Mouse (Mus musculus): ENCODE measurements at regions not wholly inside any gene's neighbourhood (a gene's known extent, or its start where the extent isn't known, plus 50 kb on each side); places are given as distances from the start of the nearest gene placed in this dataset.

- no peak for DNase-seq (ENCODE audit: low read depth, low spot score)
- Histone ChIP-seq H3K9me3 (ENCODE audit: control insufficient read depth, insufficient read depth, low read depth, low read length) (no peaks in the 10 kb centered on the region), H3K4me3 (ENCODE audit: insufficient read depth in 1 of 2, low read depth in 1 of 2, low read length in 2 of 2, poor library complexity in 1 of 2, severe bottlenecking in 1 of 2) (no peak overlapping the region), H3K27ac (ENCODE audit: insufficient read depth, low read depth, low read length, poor library complexity, severe bottlenecking) (no peak overlapping the region), H3K4me1 (ENCODE audit: control insufficient read depth in 2 of 2, insufficient read depth in 2 of 2, low read length in 2 of 2, poor library complexity in 1 of 2) (no peaks in the 10 kb centered on the region), H3K36me3 (ENCODE audit: control insufficient read depth, insufficient read depth, low read length, poor library complexity, severe bottlenecking) (no peaks in the 10 kb centered on the region), H3K9ac (ENCODE audit: insufficient read depth, low read depth, low read length, poor library complexity, severe bottlenecking) (no peak overlapping the region)
- in situ Hi-C loops (cut with MboI; ENCODE audit: low sequenced_read_pairs in 2 of 2, unreplicated experiment in 2 of 2), result no loop called here
- TF ChIP-seq CHD2 (IDR thresholded peaks at IDR 0.05; ENCODE audit: low read depth, low read length), result no peak
- no peak for TF ChIP-seq HCFC1 (IDR thresholded peaks at IDR 0.05; ENCODE audit: borderline replicate concordance, insufficient read depth, low read length)
- no peak for TF ChIP-seq ZC3H11A (IDR thresholded peaks at IDR 0.05; ENCODE audit: borderline replicate concordance, low read depth, low read length)
- no peak for TF ChIP-seq ZNF384 (IDR thresholded peaks at IDR 0.05; ENCODE audit: low read depth, low read length)
- no peak for TF ChIP-seq MAFK (IDR thresholded peaks at IDR 0.05; ENCODE audit: insufficient read depth, low read depth, low read length)
These were observed 156.7 kb downstream of the Inhbb start for GRCm38 (mm10) chr1:119265192-119265891.

- in situ Hi-C loops (cut with MboI; ENCODE audit: low sequenced_read_pairs in 2 of 2, unreplicated experiment in 2 of 2), result no loop called here
- H3K9me3 ChIP-seq (ENCODE audit: control insufficient read depth, insufficient read depth, low read depth, low read length), result no peaks in the 10 kb centered on the region
- no peak overlapping the region for H3K4me3 ChIP-seq (ENCODE audit: insufficient read depth in 1 of 2, low read depth in 1 of 2, low read length in 2 of 2, poor library complexity in 1 of 2, severe bottlenecking in 1 of 2)
- peaks cover 0 to 3% of the 10 kb centered on the region in 2 experiments; a peak in 1 of 4 replicates for H3K4me1 ChIP-seq (ENCODE audit: control insufficient read depth in 2 of 2, insufficient read depth in 2 of 2, low read length in 2 of 2, poor library complexity in 1 of 2)
- H3K36me3 ChIP-seq (ENCODE audit: control insufficient read depth, insufficient read depth, low read length, poor library complexity, severe bottlenecking), result no peaks in the 10 kb centered on the region
- no peak overlapping the region for H3K9ac ChIP-seq (ENCODE audit: insufficient read depth, low read depth, low read length, poor library complexity, severe bottlenecking)
- no peak for TF ChIP-seq HCFC1 (IDR thresholded peaks at IDR 0.05; ENCODE audit: borderline replicate concordance, insufficient read depth, low read length)
- H3K27ac ChIP-seq (ENCODE audit: insufficient read depth, low read depth, low read length, poor library complexity, severe bottlenecking), result no peak overlapping the region
- DNase-seq (ENCODE audit: low read depth, low spot score), result no peak
These were observed 162.6 kb downstream of the Inhbb start for GRCm38 (mm10) chr1:119259455-119259854.

GRCm38 (mm10) chr1:119256769-119257168, 165.3 kb downstream of the Inhbb start:
- H3K4me1 ChIP-seq (ENCODE audit: control insufficient read depth in 2 of 2, insufficient read depth in 2 of 2, low read length in 2 of 2, poor library complexity in 1 of 2), result peaks cover 0 to 3% of the 10 kb centered on the region in 2 experiments; a peak in 1 of 4 replicates
- no peaks in the 10 kb centered on the region for H3K36me3 ChIP-seq (ENCODE audit: control insufficient read depth, insufficient read depth, low read length, poor library complexity, severe bottlenecking)
- TF ChIP-seq MAFK (IDR thresholded peaks at IDR 0.05; ENCODE audit: insufficient read depth, low read depth, low read length) (no peak), CHD2 (IDR thresholded peaks at IDR 0.05; ENCODE audit: low read depth, low read length) (no peak), HCFC1 (IDR thresholded peaks at IDR 0.05; ENCODE audit: borderline replicate concordance, insufficient read depth, low read length) (no peak), ZNF384 (IDR thresholded peaks at IDR 0.05; ENCODE audit: low read depth, low read length) (no peak), ZC3H11A (IDR thresholded peaks at IDR 0.05; ENCODE audit: borderline replicate concordance, low read depth, low read length) (no peak)
- no peak overlapping the region for H3K4me3 ChIP-seq (ENCODE audit: insufficient read depth in 1 of 2, low read depth in 1 of 2, low read length in 2 of 2, poor library complexity in 1 of 2, severe bottlenecking in 1 of 2)
- no peak overlapping the region for H3K27ac ChIP-seq (ENCODE audit: insufficient read depth, low read depth, low read length, poor library complexity, severe bottlenecking)
- no peaks in the 10 kb centered on the region for H3K9me3 ChIP-seq (ENCODE audit: control insufficient read depth, insufficient read depth, low read depth, low read length)
- in situ Hi-C loops (cut with MboI; ENCODE audit: low sequenced_read_pairs in 2 of 2, unreplicated experiment in 2 of 2), result no loop called here
- DNase-seq (ENCODE audit: low read depth, low spot score), result no peak
- no peak overlapping the region for H3K9ac ChIP-seq (ENCODE audit: insufficient read depth, low read depth, low read length, poor library complexity, severe bottlenecking)

- Histone ChIP-seq H3K4me3 (ENCODE audit: insufficient read depth in 1 of 2, low read depth in 1 of 2, low read length in 2 of 2, poor library complexity in 1 of 2, severe bottlenecking in 1 of 2) (no peak overlapping the region), H3K9me3 (ENCODE audit: control insufficient read depth, insufficient read depth, low read depth, low read length) (no peaks in the 10 kb centered on the region), H3K9ac (ENCODE audit: insufficient read depth, low read depth, low read length, poor library complexity, severe bottlenecking) (no peak overlapping the region), H3K36me3 (ENCODE audit: control insufficient read depth, insufficient read depth, low read length, poor library complexity, severe bottlenecking) (no peaks in the 10 kb centered on the region), H3K4me1 (ENCODE audit: control insufficient read depth in 2 of 2, insufficient read depth in 2 of 2, low read length in 2 of 2, poor library complexity in 1 of 2) (peaks cover 0 to 3% of the 10 kb centered on the region in 2 experiments; a peak in 1 of 4 replicates), H3K27ac (ENCODE audit: insufficient read depth, low read depth, low read length, poor library complexity, severe bottlenecking) (no peak overlapping the region)
- no peak for DNase-seq (ENCODE audit: low read depth, low spot score)
- TF ChIP-seq ZC3H11A (IDR thresholded peaks at IDR 0.05; ENCODE audit: borderline replicate concordance, low read depth, low read length) (no peak), CHD2 (IDR thresholded peaks at IDR 0.05; ENCODE audit: low read depth, low read length) (no peak), HCFC1 (IDR thresholded peaks at IDR 0.05; ENCODE audit: borderline replicate concordance, insufficient read depth, low read length) (no peak), ZNF384 (IDR thresholded peaks at IDR 0.05; ENCODE audit: low read depth, low read length) (no peak), MAFK (IDR thresholded peaks at IDR 0.05; ENCODE audit: insufficient read depth, low read depth, low read length) (no peak)
- in situ Hi-C loops (cut with MboI; ENCODE audit: low sequenced_read_pairs in 2 of 2, unreplicated experiment in 2 of 2), result no loop called here
These were observed 166.0 kb downstream of the Inhbb start for GRCm38 (mm10) chr1:119256097-119256473.
